Comparison of ENCODE assay signal across 11 mouse cellular contexts in genomic region chr10:81553232-81553631, GRCm38 (mm10). TPM values are rescaled to one million over a fixed set of nuclear protein-coding genes. Genes with fewer than 3 reads are reported as not detected.
A peak's percentile ranks its signal among the peaks of the same experiment; 100 is the strongest.
DNase-seq lines count a peak whose midpoint lies in the region; ATAC-seq and TF ChIP-seq lines count a peak whose summit lies in the region.
"Had no signal": no experiment of that assay in that cellular context is flagged by ENCODE, and none has a peak within 500 bp of the region (broad histone marks: within the 10 kb centered on the region; RNA-seq: fewer than 3 reads in every experiment).

No protein-coding gene starts in this region.

- intact Hi-C loops in gastrocnemius, adult 2 months (cut with DNase I), result loop anchor here (5.0 kb wide), 1 partner anchor 36 kb away; no protein-coding TSS in a partner anchor
- intact Hi-C loops in left cerebral cortex, postnatal 10 days (cut with DNase I), result loop anchor here (10.0 kb wide), 1 partner anchor 52 kb away; the partner anchor contains the start of genes BC025920 and Tle6

- ATAC-seq in stomach, postnatal 0 days (ENCODE audit: low FRiP score, low TSS enrichment), result no peak

- no peak overlapping the region for H3K4me3 ChIP-seq in gastrocnemius, adult 2 months
- H3K4me3 ChIP-seq in stomach, postnatal 0 days (ENCODE audit: low read depth, low read length), result no peak overlapping the region
- H3K4me3 ChIP-seq: limb, embryonic 10.5 days had no signal

- H3K27me3 ChIP-seq in stomach, postnatal 0 days (ENCODE audit: control insufficient read depth, insufficient read depth, low read length), result no peaks in the 10 kb centered on the region

- H3K9me3 ChIP-seq in stomach, postnatal 0 days (ENCODE audit: control insufficient read depth, low read length), result no peaks in the 10 kb centered on the region
- H3K9me3 ChIP-seq: limb, embryonic 10.5 days had no signal

- H3K9ac ChIP-seq in stomach, postnatal 0 days (ENCODE audit: low read length), result no peak overlapping the region

- H3K27ac ChIP-seq in gastrocnemius, adult 2 months, result no peak overlapping the region
- no peak overlapping the region for H3K27ac ChIP-seq in stomach, postnatal 0 days (replicated peaks)
- H3K27ac ChIP-seq: limb, embryonic 10.5 days had no signal

- TF ChIP-seq EP300 in stomach, postnatal 0 days (optimal IDR thresholded peaks at IDR 0.05), result no peak

- no peaks in the 10 kb centered on the region for H3K4me1 ChIP-seq in stomach, postnatal 0 days (replicated peaks; ENCODE audit: control insufficient read depth, insufficient read depth)

- no peaks in the 10 kb centered on the region for H3K36me3 ChIP-seq in stomach, postnatal 0 days (ENCODE audit: control insufficient read depth, insufficient read depth, low read length)
- H3K36me3 ChIP-seq: limb, embryonic 10.5 days had no signal

- DNase-seq in gastrocnemius, adult 2 months, result no peak
- no peak for DNase-seq in gastrocnemius, postnatal 10 days
- DNase-seq in right cerebral cortex, postnatal 14 days, result peak; percentile 54
- DNase-seq in right cerebral cortex, postnatal 25 days, result no peak
- DNase-seq in ZHBTc4 (ENCODE audit: low read depth, low spot score), result peak; percentile 85
- no peak for DNase-seq in stomach, postnatal 0 days (ENCODE audit: low spot score)
- DNase-seq in adipocyte (ENCODE audit: low spot score), result no peak
- no peak for DNase-seq in left cerebral cortex, postnatal 10 days (ENCODE audit: extremely low spot score in 1 of 2, low spot score in 2 of 2)
- DNase-seq: embryo, embryonic 11 days; midbrain, embryonic 14.5 days had no signal

- H3K4me2 ChIP-seq in stomach, postnatal 0 days (replicated peaks; ENCODE audit: low read depth), result no peak overlapping the region

- 88% methylated on average over 5 of the region's 5 CpGs for WGBS in stomach, postnatal 0 days

- peak; percentile 59 for TF ChIP-seq CTCF in gastrocnemius, adult 2 months (IDR thresholded peaks at IDR 0.05)
- TF ChIP-seq CTCF in stomach, postnatal 0 days (IDR thresholded peaks at IDR 0.05; ENCODE audit: low read depth), result peak; percentile 70

RNA-seq across cellular contexts. Expression of gene Aes, which starts 6.1 kb away (rescaled TPM):
- total RNA-seq in gastrocnemius, adult 2 months (2021), result 100 to 1,000 TPM; 847 to 871 TPM
- total RNA-seq in gastrocnemius, postnatal 10 days (2021), result 100 to 1,000 TPM; 614 to 667 TPM
- 429 and 495 TPM in 2 replicates for polyA plus RNA-seq in stomach, postnatal 0 days (2015; fragmentation: Nextera tagmentation; extraction: Ambion mirVana)
- 100 to 1,000 TPM; 542 to 558 TPM for total RNA-seq in left cerebral cortex, postnatal 10 days (2021)

RNA-seq across cellular contexts. Expression of gene Gna11, which starts 8.2 kb away (rescaled TPM):
- 10 to 100 TPM; 25.7 to 30.3 TPM for total RNA-seq in gastrocnemius, adult 2 months (2021)
- 10 to 100 TPM; 40.6 to 44.8 TPM for total RNA-seq in gastrocnemius, postnatal 10 days (2021)
- 62.5 and 70.7 TPM in 2 replicates for polyA plus RNA-seq in stomach, postnatal 0 days (2015; fragmentation: Nextera tagmentation; extraction: Ambion mirVana)
- total RNA-seq in left cerebral cortex, postnatal 10 days (2021), result 100 to 1,000 TPM; 111 to 118 TPM

RNA-seq across cellular contexts. Expression of gene Tle2, which starts 21.1 kb away (rescaled TPM):
- 1 to 10 TPM; 5.6 to 7.3 TPM for total RNA-seq in gastrocnemius, adult 2 months (2021)
- 1 to 10 TPM; 4.4 to 9.4 TPM for total RNA-seq in gastrocnemius, postnatal 10 days (2021)
- polyA plus RNA-seq in stomach, postnatal 0 days (2015; fragmentation: Nextera tagmentation; extraction: Ambion mirVana), result 4.8 and 6.9 TPM in 2 replicates
- 10 to 100 TPM; 20.9 to 22.4 TPM for total RNA-seq in left cerebral cortex, postnatal 10 days (2021)

RNA-seq across cellular contexts. Expression of gene Gna15, which starts 29.2 kb away (rescaled TPM):
- total RNA-seq in gastrocnemius, adult 2 months (2021), result under 1 TPM; 0.26 to 0.53 TPM
- total RNA-seq in gastrocnemius, postnatal 10 days (2021), result under 1 TPM; 0.47 to 0.77 TPM
- polyA plus RNA-seq in stomach, postnatal 0 days (2015; fragmentation: Nextera tagmentation; extraction: Ambion mirVana), result 9.8 and 10.1 TPM in 2 replicates
- 1 to 10 TPM; 2.3 to 2.9 TPM for total RNA-seq in left cerebral cortex, postnatal 10 days (2021)

RNA-seq across cellular contexts. Expression of gene Tle6, which starts 47.6 kb away (rescaled TPM):
- 1 to 10 TPM; 5.6 to 6.7 TPM for total RNA-seq in gastrocnemius, adult 2 months (2021)
- total RNA-seq in gastrocnemius, postnatal 10 days (2021), result 1 to 10 TPM; 2.2 to 3.1 TPM
- polyA plus RNA-seq in stomach, postnatal 0 days (2015; fragmentation: Nextera tagmentation; extraction: Ambion mirVana), result 7.6 and 8.9 TPM in 2 replicates
- 1 to 10 TPM in 1 of 2 experiments, under 1 TPM in 1; 0.93 to 3.0 TPM for total RNA-seq in left cerebral cortex, postnatal 10 days (2021)

Comparison
In these comparisons a context has a peak if more than half of its experiments do, and no peak if none do; other contexts are left out.
1. DNase-seq: peak in right cerebral cortex, postnatal 14 days (single experiment) and ZHBTc4 (single experiment); none in gastrocnemius, adult 2 months (single experiment), gastrocnemius, postnatal 10 days (single experiment), right cerebral cortex, postnatal 25 days (single experiment), stomach, postnatal 0 days (single experiment), adipocyte (single experiment) and left cerebral cortex, postnatal 10 days (0 of 2).